Mouse (Mus musculus) T-cell, adult 2 months (primary cell): ENCODE measurements around the gene Tacc2.
A peak's percentile ranks its signal among the peaks of the same experiment; 100 is the strongest.
"Not testable (repeated sequence)": the region's sequence is repeated elsewhere in the genome, so short reads cannot be mapped to it uniquely, and the experiment has no call there.

Experiments
- DNase-seq: peaks from one replicate; pipeline ENCODE4 v3.0.0; 2022; ENCODE audit warnings: low spot score

Tacc2 gene

DNA sequence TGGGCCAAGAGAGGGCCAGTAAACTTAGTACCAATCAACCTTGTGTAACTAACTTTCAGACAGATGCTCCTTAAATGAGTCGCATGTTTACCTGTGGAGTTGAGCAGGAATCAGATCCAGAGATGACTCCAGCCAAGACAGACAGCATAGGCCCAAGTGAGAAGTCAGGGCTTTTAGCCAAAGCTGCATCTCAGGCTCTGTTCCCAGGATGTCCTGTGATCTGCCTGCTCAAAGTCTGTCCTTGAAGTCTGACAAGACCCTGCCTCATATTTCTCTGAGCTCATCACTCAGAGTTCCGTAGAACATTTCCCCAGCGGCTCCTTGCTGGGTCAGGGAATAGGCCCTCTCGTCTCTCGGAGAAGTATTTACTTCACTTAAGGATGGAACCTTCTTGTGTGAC lies 73.4 kb downstream of the Tacc2 start:
- no peak for DNase-seq

DNA sequence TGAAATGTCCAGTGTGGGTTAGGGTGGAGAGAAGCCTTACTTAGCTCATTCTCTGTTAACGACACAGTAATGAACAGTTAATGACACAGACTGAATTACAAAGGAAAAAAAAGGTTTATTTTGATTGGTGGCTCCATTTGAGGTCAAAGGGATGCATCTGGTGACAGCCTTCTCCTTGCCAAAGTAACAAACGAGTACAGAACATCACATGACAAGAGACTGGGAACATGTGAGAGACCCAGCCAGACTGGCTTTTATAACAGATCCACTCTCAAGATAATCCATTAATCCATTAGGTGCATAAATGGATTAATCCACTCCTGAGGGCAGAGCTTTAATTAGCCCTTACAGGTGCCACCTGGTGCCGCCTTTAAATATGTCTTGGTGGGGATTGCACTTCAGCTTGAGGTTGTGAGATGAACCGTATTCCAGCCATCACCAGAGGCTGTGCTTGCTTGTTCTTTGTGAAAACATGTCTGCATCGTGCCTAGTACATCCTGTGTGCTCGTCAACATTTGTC lies 75.9 kb downstream of the Tacc2 start:
- DNase-seq = no peak

DNA sequence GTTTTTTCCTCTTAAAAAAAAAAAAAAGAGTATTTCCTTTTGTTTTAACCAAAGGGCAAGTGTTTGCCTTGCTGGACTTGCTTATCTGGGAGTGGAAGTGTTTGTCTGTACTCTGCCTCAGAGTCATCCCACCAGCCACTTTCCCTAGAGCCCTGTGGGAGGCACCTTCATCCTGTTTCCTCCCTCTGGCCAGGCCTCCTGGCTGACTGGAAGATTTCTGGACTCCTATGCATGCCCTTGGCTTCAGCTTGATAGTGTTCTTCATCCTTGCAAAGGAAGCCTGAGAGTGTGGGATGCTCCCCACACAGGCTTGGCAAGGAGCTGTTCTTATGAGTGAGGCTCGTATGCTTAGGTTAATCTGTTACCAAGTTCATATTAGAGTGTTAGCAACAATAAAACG lies 77.3 kb downstream of the Tacc2 start:
- no peak for DNase-seq

DNA sequence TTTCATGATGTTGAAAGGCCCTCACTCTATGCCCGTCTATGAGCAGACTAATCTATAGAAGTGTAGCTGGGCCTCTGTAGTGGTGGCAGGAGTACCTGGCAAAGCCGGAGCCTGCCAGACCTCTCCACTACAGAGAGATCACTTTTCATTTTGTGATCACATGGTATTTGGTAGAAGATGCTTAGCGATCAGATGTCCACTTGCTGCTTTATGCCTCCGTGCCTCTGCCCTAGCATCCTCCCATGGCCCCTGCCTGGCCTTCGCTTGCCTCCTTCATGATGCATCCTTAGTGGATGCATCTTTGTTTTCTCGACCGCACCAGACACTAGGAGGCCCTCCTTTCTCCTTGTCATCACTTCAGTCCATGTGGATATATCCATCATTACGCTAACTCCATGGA lies 79.7 kb downstream of the Tacc2 start:
- DNase-seq = no peak

DNA sequence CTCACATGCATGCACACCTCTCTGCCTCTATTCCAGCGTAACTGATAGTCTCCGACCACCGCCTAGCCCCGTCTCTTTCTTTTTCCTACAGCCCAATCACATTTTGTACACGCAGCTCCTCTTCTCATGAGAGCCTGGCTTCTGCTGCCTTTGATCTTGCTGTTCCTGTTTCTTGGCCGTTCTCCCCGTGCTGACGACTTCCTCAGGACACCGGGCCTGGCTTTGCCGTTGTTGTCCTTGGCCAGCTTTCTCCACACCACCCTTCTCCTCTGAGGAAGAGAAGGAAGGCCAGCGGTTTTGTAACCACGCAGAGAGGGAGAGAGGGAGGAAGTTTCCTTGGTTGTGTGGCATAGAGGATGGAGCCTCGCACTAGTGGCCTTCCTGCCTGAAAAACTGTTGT lies 80.5 kb downstream of the Tacc2 start:
- DNase-seq = no peak

DNA sequence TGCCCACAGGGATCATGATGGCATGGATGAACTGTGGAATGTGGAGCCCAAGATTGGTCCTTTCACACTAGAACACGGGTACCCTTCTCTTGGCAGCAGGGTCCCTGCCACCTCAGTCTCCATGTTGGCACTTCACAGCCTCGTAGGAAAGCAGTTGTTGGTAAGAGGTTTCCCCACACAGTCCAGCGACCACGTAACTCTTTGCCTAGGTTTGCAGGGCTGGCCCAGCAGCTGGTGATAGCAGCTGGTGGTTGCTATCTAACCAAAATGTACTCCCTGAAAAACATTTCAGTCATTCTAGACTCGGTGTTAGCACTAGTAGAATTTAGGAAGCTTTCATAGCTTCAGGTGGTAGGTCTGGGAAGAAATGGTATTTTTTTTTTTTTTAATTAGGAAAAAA lies 81.9 kb downstream of the Tacc2 start:
- no peak for DNase-seq

DNA sequence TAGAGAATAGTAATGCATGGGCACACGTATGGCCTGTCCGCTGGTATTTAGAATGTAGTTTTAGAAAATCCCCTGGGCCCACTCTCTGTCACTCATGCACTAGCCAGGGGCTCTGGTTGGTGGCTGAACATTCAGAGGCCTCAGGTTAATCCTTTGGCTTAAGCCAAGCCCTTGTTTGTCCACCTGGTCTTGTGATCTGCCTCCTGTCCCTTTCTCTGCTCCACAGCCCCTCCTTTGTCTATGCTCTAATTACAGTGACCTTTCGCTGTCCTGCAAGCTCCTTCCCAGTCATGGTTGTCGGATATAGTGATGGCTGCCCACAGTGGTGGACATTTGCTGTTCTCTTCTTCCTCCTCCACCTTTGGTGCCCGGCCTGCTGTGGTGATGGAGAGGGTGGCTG lies 85.0 kb downstream of the Tacc2 start:
- DNase-seq = no peak

DNA sequence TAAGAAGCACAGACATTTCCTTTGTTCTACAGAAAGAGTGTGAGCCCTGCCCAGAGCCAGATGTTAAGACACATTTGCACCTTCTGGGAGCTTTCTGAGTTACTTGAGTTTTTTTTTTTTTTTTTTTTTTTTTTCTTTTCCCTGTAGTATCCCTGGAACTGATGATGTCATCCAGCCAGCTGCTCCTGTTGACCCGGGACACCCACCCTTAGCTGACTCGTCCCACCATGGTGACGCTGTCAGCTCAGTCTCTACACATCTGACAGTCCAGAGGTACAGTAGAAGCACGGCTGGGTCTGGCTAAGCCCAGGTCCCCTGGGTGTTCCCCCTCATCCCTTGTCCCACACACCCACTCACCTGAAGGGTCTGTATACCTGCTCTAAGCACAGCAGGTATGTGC lies 85.6 kb downstream of the Tacc2 start:
- DNase-seq = no peak

DNA sequence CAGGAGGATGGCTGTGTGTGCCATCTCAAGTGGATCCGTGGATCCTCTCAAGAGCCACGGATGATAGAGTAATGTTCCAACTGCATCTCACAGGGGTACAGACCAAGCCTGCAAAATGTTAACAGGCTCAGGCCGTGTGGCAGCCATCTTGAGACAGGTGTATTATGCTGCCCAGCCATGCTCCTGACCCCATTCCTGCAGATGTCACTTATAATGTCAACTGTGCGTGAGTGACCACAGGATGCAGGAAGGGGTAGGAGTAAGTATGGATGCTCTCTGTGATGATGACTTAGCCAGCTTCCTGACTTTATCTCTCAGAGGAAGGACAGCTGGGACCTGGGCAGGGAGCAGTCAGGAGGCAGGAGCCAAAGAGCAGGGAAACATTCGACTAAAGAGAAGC lies 86.8 kb downstream of the Tacc2 start:
- DNase-seq = no peak

DNA sequence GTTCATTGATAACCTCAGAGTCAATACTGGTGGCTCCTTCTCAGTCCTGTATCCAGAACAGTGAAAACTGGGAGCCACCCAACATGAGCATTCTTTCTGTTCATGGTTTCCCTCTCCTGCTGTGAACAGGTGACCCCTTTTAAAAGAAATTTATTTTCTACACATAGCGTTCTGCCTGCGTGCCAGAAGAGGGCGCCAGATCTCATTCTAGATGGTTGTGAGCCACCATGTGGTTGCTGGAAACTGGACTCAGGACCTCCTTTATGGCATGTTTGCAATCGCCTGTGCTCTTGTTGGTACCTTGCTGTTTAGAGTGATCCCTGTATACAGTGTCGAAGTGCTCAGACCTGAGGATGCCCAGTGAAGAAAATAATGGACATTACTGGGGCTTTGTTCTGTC lies 87.4 kb downstream of the Tacc2 start:
- no peak for DNase-seq

DNA sequence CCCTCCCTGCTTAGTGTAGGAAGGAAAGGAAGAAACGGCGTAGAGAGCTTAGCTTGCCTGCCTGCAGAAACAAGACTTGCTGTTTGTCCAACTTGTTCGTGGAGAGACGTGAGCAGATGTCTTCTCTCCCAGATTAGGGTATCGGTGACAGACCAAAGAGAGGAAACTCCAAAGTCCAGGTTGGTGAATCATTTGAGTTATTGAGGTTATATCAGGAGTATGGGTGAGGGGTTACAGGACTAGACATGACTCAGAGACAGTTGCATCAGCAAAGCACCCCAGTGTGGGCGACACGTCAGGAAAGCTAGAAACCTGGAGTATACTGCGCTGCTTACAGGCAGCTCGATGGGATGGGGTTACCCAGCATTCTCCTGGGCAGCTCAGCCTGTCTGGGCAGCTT lies 88.1 kb downstream of the Tacc2 start:
- no peak for DNase-seq

DNA sequence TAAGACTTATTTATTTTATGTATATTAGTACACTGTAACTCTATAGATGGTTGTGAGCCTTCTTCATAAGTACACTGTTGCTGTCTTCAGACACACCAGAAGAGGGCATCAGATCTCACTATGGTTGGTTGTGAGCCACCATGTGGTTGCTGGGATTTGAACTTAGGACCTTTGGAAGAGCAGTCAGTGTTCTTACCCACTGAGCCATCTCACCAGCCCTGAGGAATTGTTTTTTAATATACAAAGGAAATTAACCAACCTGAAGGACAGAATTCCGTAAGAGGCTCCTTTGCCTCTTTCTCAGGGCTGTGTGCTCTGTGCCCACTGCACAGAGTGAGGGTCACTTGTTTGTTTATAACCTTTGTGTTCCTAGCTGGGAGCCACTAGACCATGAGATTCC lies 90.8 kb downstream of the Tacc2 start:
- DNase-seq = not testable (repeated sequence)

DNA sequence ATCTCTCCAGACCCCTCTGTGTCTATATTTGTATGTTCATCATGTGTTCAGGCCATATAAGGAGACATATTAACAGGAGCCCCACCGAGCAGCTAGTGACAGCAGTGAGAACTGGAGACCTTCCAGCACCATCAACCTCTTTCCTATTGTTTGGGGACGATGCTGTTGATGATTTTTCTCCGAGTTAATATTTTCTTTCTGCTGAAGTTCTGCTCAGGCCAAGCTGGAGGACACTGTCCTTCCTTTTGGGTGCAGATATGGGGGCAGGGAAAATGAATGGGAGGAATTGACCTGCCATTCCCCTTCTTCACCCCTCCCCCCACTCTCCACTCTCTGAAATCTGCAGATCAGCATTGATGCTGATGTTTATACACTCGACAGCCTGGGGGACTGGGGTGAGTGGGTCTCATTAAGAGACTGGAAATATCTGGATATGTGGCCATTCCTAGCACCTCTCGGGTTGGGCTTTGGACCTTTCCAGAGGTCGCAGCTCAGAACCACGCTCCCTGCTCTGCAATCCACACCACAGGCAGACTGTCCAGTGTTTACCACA lies 91.6 kb downstream of the Tacc2 start:
- no peak for DNase-seq

DNA sequence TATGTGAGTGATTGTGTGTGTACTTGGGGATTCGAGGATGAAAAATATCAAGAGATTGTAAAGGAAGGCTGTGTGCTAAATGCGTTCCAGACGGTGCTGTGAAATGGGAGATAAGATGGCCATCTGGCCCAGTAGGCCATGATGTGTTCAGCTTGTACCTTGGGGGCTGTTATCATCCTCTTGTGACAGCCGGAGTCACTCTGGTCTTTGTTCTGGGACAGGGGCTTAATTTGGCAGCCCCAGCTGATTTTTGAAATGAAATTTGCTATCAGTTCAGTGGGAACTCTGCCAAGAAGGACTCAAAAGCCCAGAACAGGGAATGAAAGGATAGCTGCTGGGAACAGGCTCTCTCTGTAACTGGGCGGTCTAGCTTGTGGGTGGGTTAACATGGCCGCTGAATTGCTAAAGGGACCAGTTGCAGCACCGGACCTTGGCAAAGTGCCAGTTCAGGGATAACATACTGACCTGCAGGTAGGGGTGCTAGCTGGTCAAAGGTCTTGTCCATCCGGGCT lies 92.2 kb downstream of the Tacc2 start:
- no peak for DNase-seq

DNA sequence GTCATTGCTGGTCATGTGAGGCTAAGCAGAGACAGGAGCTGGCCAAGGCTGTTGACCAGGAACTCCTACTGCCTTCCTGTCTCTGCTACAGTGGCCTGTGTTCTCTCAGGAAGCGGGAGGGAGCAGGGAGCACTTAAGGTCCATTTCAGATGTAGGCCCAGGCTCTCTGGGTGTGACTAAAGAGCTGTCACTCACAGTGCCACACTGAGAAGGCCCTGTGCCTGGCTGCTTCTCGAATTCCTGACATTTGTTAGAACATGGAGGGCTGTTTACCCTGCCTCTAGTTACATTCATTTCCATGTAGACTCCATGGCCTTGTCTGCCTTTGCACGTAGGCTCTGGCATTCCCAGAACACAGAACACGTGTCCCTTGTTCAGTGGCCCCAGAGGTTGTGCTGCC lies 93.1 kb downstream of the Tacc2 start:
- DNase-seq = no peak

DNA sequence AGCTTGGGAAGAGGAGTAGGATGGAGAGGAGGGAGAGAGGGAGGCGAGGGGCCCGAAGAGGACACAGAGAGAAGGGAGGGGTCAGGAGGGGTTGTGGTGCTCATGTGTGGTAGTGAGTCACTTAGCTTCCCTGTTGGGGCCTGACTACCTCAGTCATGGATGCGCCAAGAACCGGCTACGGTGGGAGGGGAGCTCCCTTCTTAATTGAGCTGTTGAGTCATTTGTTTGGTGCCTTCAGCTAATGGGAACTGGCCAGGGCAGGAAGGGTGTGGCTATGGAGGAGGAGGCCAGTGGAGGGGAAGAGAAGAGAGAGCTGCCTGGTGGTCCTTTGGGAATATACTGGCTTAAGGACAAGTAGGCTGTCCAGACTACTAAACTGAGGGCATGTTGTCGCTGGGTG lies 94.1 kb downstream of the Tacc2 start:
- no peak for DNase-seq

DNA sequence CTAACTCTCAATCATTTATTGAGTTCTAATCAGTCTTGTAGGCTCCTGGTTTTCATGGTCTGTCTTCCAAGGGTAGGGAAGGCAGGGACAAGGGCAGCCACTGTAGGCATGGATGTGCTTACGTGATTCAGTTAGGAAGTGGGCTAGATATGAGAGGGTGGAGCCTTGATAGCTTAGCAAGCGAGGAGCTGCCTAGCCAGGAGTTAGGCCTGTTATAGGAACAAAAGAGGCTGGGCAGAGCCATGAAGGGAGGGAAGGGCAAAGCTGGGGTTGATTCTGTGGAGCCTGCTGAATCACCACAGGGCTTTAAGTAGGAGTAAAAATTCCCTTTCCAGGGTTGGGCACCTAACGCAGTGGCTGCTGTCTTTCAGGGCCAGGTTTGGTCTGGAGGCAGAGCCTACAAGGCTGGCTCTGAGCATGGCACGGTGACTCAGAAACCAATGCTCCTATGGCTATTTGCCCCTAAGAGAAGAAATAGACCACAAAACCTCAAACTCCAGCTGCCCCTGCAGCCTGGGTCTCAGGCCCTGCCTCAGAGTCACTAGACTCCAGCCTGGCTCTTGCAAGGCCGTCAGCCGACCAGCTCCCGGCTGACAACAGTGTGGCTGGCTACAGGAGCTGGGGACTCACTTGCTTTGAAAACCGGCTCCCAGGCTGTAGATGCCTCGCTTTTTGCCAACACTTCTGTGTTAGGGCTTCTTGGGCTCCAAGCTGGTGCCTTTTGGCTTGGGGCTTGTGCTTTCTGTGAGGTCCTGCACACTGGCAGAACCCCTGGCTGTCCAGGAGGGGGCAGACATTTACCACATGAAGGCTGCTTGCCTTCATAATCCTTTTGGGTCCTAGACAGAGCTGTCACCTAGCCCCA lies 96.2 kb downstream of the Tacc2 start:
- DNase-seq = peak; percentile 7

DNA sequence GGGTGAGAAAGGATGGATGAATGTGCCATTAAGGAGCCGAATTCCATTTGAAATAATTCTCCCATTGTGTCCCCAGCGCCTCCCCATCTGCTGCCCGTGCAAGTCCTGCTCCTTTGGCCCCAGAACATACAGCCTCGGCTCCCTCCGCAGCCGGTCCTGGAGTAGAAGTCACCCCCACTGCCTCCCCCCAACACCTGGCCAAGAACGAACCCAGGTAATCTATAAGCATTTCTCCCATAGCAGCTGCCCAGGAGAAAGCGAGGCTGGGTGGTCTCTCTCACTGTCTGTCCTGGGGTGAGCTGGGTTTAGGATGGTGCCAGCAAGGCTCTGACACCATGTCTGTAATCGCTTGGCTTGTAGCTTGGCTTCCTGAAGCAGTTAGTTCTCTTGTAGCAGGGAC lies 97.3 kb downstream of the Tacc2 start:
- DNase-seq = no peak

DNA sequence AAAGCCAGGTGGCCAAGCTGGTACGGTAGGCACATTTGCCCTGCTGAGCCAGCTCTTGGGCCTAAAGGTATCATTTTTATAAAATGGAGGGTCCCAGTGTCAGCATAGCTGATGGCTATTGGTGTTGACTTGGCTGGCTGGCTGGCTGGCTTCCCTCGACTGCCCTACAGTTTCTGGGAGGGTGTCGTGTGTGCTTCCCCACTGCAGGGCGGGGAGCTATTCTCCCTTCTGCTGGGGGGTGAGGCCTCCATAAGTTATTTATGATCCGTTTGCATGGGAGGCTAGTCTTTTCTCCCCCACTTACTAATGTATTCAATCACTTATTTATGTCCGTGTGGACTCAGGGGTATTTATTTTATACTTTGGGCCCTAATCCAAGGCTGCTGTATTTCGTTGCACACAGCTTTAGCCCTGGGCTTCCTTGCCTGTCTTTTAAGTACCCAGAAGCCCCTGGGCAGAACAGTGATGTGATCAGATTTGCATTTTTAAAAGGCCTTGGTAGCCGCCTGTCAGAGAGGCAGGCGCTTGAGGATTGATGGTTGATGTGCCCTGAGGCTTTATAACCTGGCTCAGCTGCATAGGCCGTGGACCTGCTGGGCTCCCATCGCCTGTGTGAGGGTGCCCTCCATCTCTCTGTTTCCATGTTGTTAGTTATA lies 99.8 kb downstream of the Tacc2 start:
- DNase-seq = no peak

DNA sequence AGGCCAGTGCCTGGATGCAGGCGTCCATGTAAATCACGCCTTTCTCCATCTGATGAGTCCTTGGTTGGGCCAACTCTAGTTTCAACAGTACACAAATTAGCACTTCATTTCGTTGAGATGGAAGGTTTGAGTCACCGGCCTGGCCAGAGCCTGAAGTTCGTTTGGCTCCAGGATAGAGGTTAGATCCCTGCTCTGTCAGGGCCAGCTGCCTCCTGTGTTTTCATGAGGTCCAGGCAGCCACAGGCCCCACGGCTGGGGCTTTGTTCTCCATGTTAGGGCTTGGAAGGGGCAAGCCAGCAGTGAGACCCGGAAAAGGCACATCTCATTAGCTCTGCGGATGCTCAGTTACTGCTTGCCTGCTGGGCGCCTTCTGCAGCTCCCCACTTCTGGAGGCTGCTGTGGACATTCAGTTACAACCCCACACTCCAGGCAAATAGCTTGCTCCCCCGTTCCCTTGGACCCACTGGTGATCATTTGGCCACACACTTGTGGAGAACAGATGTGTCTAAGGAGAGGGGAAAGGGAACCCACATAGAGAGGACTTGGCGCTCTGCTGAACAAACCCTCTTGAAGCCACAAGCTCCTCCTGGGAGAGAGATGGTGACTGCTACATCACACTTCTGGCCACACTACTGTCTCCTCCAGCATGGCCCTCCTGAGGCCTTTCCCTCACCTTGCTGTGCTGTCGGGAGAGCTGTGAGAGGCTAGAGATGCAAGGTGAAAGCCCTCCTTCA lies 100.5 kb downstream of the Tacc2 start:
- DNase-seq = no peak

DNA sequence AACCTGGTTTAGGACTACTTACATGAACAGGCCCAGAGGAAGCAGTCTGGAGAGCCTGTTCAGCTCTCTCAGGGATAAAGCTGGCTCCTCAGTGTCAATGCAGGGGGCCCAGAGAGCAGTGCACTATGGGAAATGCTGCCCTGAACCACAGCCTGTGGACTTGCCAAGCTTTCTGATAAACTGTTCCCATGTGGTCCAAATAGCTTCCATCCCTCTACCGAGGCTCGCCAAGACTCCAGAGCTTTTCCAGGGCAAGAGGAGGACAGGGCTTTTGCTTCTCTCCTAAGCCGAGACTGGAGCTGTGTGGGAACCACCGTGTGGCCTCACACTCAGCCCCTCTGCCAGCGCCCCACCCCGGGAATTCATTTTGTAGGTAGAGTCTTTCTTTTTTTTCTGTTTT lies 101.2 kb downstream of the Tacc2 start:
- no peak for DNase-seq

DNA sequence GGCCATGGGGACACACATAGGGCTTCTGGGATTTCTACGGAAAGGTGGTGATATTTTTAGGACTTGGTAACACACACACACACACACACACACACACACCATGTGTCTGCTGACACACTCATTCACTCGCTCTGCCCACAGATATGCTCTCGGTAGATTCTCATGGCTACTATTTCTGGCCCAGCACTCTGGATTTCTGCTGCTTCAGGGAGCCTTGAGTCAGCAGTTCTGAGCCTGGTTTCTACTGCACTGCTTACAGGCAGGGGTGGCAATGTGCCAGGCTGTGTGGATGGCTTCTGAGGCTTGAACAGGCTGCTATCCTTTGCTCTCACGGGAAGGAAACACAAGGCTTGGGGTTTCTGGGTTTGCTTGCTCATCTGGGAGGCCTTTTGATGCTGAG lies 104.6 kb downstream of the Tacc2 start:
- DNase-seq = no peak
